Mouse (Mus musculus) cerebellum, adult (tissue): Measurements from ENCODE around the gene Ahdc1.
"Not testable (repeated sequence)": the region's sequence is repeated elsewhere in the genome, so short reads cannot be mapped to it uniquely, and the experiment has no call there.

Experiments used
- ATAC-seq: cut with Nextera tagmentation; 2 replicates; pipeline ENCODE4 v1.9.2; 2017; ENCODE audit warnings: mild to moderate bottlenecking, moderate library complexity, mixed read lengths; ENCODE audit not compliant: insufficient number of reproducible peaks, low FRiP score, low TSS enrichment

The Ahdc1 gene

DNA sequence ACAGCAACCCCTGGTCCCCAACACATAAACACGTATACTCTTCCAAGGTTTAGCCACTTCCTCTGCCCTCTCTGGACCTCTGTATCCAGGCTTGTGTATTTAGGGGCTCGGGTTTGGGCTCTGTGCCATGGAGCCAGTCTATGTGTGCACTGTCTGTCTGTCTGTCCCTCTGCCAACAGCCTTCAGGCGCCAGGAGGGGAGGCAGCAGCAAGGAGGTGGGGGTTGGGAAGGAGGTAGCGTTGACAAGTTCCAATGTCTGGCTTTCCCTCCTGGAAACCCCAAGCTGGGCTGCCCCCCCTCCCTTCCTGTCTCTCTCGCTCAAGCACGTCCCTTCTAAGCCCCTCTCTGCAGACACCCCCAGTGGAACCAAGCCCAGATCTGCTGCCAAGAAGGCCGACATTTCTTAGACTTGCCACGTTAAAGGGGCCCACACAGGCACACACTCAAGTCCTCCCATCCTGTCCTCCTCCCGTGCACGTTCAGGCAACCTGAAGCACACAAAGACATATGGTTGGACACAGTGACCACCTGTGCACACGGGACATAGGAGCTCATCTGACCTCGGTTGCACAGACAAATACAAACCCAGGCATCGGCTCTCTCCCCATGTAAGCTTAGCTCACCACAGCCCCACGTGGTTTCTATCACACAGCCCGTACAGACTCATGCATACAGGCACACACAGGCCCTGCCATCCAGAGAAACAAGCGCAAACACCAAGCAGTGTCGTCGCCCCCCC is 79.8 kb downstream of the Ahdc1 start:
- no peak for ATAC-seq

DNA sequence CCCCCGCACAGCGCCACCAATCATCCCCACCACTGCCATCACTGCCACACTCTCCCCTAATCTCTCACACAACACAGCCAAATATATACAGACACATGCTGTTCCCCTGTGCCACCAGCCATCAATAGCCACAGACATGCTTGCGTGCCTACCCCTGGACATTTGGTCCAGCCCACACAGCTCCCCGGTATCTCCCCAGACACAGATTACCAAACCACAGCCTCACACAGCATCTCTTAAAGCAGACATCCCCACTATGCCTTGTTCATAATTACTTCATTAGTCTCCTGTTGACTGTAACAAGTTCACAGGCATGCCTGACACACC is 80.4 kb downstream of the Ahdc1 start:
- ATAC-seq: no peak

DNA sequence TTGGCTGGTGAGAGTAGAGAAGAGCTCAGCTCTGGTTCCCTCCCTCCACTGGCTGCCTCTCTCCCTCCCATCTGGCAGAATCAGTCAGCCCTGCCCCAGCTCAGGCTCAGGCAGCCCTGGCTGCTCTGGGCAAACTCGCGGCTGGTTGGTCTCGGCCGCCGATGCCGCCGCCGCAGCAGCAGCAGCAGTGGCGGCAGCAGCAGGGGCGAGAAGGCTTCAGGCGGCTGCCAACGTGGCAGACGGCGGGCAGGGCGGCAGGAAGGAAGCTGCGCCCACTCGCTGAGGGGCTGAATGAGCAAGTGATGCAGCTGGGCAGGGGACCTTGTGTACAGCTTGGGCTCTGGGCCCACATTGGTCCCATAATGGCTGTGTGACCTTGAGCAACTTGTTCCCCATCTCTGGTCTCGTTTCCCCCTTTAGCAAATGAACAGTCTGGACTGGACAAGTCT is 81.4 kb downstream of the Ahdc1 start:
- ATAC-seq: peak; percentile 43; the same call in 1 of the 2 replicates

DNA sequence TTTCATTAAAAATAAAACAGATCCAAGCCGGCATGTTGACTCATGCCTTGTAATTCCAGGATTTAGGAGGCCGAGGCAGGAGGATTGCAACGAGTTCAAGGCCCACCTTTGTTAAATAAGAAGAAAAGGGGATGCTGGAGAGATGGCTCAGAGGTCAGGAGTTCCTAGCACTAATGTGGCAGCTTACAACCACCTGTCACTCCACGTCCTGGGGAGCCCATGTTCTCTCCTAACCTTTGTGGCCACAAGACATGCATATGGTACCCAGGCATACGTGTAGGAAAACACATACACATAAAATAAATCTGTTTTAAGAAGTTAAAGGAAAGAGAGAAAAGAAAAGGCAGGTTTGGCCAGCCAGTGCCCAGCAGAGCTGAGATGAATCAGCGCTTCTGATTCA is 82.0 kb downstream of the Ahdc1 start:
- ATAC-seq: no peak

DNA sequence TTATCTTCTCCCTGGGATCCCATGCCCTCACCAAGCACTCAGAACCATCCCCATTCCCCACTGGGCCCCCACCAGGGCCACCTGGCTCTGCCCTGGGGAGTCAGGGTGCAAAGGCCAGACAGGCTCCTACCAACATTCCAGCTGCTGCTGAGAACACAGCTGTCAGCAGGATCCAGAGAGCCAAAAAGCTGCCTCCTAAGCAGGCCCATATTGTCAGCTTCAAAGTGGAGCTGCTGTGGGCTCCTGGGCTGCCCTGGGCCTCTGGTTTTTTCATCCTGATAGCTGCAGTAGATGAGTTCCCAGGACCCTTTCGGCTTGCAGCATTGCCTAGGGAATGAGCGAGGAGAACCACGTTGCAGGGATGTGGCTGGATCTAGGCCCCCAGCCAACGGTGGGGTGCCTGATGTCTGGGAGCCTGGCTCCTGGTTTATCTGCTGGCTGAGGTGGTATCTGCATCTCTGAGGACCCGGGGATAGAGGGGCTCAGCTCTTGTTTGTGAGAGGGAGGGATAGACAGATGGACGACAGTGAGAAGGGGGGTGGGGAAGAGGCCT is 82.5 kb downstream of the Ahdc1 start:
- ATAC-seq: no peak

DNA sequence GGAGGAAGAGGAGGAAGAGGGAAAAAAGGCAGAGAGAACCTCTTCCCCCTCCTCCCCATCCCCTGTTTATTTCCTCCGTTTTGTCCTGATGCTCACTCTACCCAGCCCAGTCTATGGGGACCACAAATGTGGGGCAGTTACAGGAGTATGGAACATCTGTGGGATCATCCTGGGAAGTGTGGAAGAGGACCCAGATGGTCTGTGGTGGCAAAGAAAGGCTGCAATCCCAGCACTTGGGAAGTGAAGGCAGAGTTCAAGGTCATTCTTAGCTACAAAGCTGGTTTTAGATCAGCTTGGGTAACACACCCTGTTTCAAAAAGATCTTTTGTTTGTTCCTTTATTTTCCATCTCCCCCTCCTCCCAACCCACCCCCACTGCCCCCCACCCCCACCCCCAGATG is 83.2 kb downstream of the Ahdc1 start:
- no peak for ATAC-seq

DNA sequence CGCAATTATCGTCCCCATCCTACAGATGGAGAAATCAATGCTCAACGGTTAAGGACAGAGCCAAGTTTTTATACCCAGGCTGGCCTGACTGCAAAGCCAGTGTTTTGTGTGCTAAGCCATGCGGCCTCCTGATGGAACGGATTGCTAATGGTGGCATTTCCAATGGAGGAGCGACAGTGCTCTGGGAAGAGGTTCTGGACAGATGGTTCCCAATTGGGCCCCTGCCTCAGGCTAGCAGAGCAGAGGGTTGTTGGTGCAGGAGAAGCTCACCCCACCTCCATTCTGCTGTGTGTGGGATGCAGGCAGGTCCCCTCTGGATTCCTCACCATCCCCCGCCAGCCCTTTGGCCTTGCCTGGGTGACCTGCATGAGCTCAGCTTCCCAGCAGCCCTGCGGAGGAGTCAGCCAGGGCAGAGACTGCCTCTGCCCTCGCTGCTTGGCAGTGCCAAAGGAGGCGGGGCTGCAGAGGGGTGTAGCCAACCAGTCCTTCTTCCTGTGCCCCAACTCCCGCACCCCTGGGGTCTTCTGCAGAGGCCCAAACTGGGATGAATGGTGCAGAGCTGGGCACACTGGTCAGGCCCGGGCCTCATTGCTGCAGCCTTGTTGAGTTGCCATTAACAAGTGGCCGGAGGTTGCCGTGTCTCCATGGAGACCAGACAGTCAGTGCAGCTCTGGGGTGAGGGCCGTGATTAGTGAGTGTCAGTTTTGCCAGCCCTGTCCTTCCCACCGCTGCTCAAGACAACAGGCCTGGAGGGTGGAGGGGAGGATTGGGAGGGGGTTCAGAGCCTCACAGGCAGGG is 84.1 kb downstream of the Ahdc1 start:
- peak; percentile 80 for ATAC-seq

DNA sequence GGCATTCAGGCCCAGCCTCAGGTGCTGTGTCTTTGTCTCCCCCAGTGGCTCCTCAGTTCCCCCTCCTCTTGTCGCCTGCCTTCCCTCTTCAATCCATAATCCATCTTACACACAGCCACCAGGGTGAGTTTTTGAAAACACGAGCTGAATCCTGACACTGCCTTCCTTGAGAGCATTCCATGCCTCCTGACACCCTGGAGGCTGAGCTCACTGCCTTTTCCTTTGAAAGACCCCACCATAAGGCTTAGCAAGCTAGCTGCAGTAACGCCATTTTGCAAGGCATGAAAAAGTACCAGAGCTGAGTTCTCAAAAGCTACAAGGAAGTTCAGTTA is 84.6 kb downstream of the Ahdc1 start:
- not testable (repeated sequence) for ATAC-seq

DNA sequence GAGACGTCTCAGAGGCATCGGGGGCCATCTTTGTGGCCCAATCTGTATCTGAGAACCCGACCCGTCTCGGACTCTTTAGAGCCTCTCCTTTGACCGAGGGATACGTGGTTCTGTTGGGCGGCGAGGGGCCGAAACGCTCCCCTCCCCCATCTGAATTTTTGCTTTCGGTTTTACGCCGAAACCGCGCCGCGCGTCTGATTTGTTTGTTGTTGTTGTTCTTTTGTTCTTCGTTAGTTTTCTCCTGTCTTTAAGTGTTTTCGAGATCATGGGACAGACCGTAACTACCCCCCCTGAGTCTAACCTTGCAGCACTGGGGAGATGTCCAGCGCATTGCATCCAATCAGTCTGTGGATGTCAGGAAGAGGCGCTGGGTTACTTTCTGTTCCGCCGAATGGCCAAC is 85.6 kb downstream of the Ahdc1 start:
- not testable (repeated sequence) for ATAC-seq

DNA sequence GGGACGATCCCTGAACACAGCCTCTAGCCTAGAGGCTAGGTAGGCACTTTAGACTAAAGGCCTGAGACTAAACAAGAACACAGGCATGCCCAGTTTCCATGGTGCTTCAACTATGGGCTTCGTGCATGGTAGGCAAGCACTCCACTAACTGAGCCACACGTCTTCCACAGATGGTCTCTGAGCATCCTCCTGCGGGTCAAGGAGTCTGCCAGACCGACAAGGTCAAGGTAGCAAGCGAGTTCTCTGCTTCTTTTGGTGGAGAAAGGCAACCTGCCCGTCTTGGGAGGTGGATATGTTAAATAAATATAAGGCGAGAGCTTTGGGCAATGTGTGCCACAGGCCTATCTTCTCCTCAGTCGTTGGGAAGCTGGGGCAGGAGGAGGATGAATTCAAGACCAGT is 90.7 kb downstream of the Ahdc1 start:
- no peak for ATAC-seq

DNA sequence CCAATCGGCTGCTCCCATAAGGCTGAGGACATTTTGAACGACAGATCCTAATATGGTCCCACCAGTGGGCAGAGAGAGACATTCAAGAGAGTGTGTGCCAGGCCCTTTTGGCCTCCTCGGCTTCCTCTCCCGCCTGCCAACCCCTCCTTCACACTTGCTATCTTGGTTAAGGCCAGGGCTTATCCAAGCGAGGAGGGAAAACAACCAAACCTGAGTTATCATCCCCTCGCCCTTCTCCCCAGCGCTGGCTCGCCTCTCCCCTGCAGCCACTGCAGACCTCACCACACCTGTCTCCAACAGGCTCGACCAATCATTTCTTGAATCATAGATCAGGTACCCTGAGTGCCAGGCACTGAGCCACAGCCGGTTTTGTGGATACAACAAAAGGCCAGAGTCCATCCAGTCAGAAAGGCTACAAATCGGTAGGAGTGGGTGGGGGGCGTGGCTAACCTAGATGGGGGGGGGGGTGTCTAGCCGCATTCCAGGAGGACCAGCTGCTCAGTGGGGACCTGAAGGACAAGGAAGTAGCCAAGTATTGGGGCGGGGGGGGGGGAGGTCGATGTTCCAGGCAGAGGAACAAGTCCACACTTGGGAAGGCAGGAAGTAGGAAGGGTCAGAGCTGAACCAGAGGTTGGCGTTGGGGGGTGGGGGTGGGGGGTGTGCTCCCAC is 92.6 kb downstream of the Ahdc1 start:
- ATAC-seq: peak; percentile 60; the same call in 1 of the 2 replicates

DNA sequence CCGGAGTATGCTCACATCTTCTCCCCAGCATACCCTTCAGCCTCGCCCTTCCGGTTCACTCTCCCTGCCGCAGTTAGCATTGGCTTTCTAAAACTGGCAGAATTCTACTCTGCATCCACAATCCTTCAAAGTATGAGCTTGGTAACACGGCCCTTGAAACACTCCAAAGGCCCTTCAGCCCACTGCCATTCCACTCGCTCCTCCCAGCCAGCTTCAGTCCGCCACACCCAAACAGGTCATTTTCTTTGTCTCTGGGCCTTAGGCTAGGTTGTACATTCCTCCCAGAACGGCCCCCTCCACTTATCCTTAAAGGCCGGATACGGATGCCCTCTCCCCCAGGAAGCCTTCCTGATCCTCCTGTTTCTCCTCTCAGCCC is 93.1 kb downstream of the Ahdc1 start:
- no peak for ATAC-seq

DNA sequence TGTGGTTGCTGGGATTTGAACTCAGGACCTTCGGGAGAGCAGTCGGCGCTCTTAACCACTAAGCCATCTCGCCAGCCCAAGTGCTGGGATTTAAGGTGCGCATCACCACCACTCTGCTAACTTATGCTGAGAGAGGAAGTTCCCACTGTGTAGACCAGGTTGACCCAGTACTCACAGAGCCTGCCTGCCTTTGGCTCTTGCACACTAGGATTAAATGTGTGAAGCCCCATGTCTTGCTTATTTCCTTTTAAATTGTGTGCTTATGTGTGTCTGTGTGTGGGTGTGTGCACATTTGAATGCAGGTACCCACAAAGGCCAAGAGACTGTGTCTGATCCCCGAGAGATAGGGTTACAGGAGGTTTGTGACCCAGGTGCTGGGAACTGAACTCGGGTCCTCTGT is 95.6 kb downstream of the Ahdc1 start:
- ATAC-seq: no peak

DNA sequence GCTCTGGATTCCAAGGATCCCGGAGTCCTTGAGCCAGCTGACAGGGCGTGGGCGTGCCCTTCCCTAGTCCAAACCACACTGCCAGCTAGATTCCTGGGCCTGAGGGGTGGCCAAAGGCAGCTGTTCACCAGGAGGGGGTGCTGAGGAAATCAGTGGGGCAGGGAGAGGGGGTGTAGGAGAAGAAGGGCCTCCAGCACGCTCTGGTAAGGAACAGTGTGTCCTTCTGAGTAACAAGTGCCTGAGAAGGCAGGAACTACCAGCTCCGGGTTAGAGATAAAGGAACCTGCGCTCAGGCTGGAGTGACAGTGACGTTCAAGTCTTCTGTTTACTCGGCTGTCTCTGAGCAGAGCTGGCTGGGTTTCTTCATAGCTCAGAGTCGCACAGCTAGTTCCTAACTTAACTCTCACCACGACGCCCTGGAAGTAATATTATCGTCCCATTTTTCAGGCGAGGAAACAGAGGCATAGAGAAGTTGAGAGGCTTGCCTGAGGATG is 96.8 kb downstream of the Ahdc1 start:
- ATAC-seq: no peak

DNA sequence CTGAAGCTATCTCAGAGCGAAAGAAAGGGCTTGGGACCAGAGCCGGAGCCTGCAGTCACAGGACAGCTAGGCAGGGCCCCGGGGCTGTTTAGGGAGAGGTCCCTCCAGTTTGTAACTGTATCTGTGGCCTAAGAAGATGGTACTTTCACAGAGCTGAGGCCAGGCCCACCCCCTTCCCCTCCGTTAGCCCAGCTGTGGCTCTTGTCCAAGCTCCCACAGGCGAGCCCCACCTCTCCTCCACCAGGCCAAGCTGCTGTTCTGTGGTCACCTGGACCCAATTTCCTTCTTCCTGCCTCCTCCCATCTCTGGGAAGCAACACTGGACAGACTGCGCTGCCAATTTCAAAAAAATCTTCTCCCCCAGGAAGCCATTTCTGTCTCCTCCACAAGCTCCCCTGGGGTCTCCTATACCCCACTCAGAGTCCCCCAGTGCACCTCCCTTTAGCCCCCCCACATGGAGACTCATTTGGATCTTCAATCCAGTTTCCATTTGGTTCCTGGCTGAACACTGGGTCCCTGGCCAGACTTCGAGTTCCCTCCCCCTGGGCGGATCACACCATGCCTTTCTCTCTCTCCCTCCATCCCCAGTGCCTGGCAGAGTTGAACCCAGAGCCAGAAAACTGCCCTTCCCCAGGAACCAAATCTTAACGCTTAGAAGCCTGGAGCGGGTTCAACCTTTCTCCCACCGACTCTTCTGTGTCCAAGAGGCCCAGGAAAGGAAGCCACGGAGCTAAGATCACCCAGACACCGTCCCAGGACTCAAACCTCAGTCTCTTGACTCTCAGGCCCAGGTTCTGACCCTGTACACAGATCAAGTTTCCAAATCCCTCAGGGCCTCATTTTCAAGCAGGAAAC is 97.6 kb downstream of the Ahdc1 start:
- no peak for ATAC-seq

DNA sequence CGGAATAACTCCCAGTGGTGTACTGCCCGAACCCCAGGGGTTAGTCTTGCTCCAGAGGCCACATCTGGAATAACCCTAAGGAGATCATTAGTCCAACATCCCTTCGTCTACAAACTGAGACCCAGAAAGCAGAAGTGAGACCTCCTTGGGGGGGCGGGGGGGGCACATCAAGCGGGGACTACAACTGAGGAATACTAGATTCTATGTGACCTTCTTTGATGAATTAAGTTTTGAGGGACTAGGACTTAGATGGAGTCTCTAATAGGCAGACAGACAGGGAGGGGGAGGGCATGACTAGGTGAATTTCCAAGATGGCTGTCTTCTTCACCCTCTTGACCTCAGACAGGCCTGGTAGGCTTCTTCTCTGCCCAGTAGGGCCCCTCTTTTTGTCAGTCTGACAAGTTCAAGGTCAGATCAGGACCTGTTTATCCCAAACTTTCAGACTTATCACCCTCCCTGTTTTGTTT is 98.3 kb downstream of the Ahdc1 start:
- no peak for ATAC-seq

DNA sequence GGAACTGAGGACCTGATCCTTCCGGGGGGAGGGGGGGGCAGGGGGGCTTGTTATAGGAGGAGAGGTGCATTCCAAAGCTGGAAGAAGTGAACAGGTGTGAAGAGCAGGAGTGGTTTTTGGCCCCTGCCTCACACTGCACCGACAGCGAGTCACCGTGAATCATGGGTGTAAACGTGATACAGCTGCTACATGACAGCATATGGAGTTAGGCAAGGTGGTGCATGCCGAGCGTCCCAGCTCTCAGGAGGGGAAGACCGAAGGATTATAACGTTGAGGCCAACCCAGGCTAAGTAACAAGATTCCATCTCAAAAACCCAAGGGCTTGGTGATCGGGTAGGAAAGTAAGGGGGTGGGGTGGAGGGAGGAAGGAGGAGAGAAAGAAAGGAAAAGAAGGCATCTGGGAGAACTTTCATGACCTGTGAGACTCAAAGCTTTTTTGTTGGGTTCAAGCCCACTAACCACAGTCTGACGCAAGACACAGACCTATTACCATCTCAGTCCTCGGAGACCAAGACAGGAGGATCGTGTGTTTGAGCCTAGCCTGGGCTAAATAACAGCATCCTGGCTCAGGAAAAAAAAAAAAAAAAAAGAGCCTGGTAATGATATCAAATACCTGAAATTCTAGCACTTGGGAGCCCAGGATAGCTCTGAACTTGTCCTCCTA is 101.2 kb downstream of the Ahdc1 start:
- ATAC-seq: no peak

DNA sequence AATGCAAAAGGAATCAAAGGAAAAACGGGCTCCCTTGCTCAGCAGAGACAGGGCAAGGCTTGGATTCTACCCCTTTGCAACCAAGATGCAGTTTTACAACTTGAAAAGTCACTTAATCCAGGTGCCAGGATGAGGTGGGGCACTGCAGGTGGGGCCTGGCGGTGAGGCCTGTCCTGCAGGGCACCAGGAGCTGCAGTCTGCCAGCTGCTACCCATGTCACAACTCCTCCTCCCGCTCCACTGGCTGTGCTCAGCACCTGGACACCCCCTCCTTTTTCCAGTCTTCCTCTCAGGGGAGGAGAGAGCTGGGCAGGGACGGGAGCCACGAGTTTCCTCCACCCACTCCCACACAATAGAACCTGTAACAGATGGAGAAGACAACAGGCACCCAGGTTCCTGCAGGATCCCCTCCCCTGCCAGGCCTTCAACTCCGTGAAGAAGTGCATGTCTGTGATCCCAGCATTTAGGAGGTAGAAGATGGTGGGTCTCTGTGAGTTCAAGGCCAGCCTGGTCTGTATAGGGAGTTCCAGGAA is 102.4 kb downstream of the Ahdc1 start:
- ATAC-seq: no peak

DNA sequence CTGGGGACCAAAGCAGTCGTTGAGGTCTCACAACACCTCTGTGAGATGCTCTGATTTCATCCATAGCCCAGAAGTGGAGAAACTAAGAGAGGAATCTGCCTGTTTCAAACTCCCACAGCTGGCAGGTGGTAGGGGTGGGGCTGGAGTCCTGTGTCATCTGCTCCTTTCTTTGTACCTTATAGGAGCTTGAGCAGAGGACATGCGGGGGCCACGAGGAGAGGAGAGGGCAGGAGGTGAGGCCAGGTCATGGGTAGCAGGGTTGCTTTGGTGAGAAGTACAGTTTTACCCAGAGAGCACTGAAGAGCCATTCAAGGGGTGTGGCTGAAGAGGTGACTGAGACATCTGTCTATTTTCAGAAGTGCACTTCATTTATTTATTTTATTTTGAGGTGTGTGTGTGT is 103.7 kb downstream of the Ahdc1 start:
- ATAC-seq: no peak
